Mouse (Mus musculus) heart, postnatal 25 days (tissue): Measurements from ENCODE around the gene Hapln4. TPM values are rescaled to one million over a fixed set of nuclear protein-coding genes. Genes with fewer than 3 reads are reported as not detected.

Experiments used
- DNase-seq: peaks from one replicate; pipeline ENCODE4 v3.0.0; 2022; ENCODE audit warnings: low spot score
- intact Hi-C: fragments of 180-260 bp; cut with DNase I; formaldehyde crosslinking; loops from one replicate; pipeline ENCODE4 v1.15.1; 2025
- microRNA-seq: library from miRNA; unstranded; fragments of <30 nt; microRNA quantifications from one replicate; pipeline ENCODE4 v1.2.0, GENCODE M21; 2022
- total RNA-seq, 2 experiments: library from RNA; stranded (reverse); gene quantifications; 2 replicates each; pipeline ENCODE4 v1.2.3; 2021

Gene Hapln4
- total RNA-seq, 2 experiments from 2014 or later = not detected

DNA sequence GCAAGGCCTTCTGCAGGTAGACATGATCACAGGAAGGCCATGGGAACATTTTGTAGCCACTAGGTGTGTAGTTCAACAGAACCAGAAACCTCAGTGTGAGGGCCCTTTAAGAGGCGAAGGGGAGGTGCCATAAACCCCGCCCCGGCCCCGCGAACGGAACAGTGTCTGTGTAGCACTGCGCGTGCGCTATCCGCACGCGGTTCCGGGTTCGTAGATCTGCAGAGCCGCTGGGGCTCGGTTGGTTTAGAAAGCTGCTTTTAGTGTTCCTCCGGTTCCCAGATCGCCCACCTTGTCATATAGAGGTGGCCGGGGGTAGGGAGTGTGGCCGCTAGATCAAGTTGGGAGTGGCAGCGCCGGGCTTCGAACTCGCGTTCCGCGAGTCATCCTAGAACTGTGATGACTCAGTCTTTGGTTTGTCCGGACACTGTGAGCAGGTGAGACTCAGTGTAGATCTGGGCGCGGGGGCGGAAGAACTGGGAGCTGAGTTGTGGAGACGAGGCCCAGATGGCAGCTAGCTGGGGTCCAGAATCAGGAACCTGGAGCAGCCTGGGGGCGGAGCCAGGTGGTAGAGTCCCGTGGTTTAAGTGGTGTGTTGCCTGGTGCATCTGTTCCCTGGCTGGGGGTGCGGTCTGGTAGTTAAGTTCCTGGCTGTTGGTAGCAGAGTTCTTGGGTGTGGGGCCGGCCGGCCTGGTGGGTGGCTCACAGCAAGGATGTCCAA, 48.1 kb downstream of the Hapln4 start, which contains the start of gene Nr2c2ap:
TSS of gene Nr2c2ap (plus strand) at position 168 of the 718 bp plus-strand sequence.
- DNase-seq = peak; percentile 57
- intact Hi-C loops = loop anchor here (5.0 kb wide), 2 partner anchors 89 to 229 kb away; partner anchors contain the start of genes Mau2, Ndufa13, Sugp1 and Tssk6

- no peak for DNase-seq
- intact Hi-C loops = loop anchor here (5.0 kb wide), 2 partner anchors 92 to 232 kb away; partner anchors contain the start of genes Mau2, Ndufa13, Sugp1 and Tssk6
Observed at GRCm38 (mm10) chr8:70134086-70134485, 50.8 kb downstream of the Hapln4 start.

- intact Hi-C loops = loop anchor here (5.0 kb wide), 2 partner anchors 93 to 233 kb away; partner anchors contain the start of genes Mau2, Ndufa13, Sugp1 and Tssk6
- DNase-seq = no peak
Observed at GRCm38 (mm10) chr8:70134931-70135330, 51.7 kb downstream of the Hapln4 start.

DNA sequence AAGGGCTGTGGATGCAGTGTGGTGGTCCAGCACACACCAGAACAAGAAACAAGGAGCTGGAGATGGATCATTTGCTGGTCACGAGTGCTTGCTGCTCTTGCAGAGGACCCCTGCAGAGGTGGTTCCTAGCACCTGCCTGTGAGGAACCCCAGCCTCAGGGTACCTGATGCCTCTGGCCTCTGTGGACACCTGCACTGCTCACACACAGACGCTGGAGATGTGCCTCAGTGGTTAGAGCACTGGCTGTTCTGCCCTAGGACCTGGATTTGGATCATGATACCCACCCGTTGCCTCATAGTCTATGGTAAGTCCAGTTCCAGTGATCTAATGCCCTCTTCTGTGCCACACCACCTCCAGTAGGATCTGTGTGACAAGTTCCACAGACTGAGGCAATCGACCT, 53.3 kb downstream of the Hapln4 start:
- no peak for DNase-seq
- intact Hi-C loops = no loop called here

- intact Hi-C loops = no loop called here
- no peak for DNase-seq
Observed at GRCm38 (mm10) chr8:70137890-70138289, 54.6 kb downstream of the Hapln4 start.

DNA sequence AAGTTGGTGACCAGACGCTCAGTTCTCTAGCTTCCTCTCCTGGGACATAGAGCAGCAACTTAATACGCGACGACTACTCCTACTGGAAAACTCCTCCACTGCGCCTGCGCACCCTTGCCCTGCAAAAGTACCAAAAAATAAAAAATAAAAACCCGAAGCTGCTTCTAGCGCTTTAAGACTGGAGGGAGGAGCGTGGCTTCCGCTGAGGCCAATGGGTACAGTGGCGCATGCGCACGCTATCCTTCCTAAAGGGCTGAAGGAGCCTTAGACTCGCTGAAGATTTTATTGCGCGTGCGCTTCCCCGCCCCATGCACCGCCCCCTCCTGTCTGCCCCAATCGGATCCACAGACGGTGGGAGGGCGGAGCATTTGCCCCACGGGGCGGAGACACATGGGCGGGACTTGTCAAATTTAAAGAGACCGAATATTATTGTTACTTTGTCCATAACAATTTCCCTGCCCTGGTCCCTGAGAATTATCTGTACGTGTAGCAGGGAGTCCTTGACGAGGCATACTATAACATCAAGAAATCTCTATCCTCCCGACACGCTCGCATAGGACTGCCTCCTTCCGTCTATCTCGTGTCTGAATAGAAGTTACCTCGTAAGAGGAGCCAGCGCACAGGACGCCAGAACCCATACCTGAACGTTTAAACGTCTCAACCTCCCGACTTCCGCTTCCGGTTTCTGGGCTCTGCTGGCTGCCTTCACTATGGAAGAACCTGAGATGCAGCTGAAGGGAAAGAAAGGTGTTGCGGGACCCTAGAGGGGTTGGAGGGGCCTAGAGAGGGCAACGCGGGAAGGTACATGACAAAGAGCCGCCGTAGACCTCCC, 56.0 kb downstream of the Hapln4 start, which contains the start of the genes Rfxank, Borcs8 and Mef2b:
TSS of gene Rfxank (minus strand) at position 129 of the 832 bp plus-strand sequence.
TSS of gene Borcs8 (plus strand) at position 474 of the 832 bp plus-strand sequence.
TSS of gene Mef2b (plus strand) at position 686 of the 832 bp plus-strand sequence.
- peak; percentile 98 for DNase-seq
- intact Hi-C loops = no loop called here

DNA sequence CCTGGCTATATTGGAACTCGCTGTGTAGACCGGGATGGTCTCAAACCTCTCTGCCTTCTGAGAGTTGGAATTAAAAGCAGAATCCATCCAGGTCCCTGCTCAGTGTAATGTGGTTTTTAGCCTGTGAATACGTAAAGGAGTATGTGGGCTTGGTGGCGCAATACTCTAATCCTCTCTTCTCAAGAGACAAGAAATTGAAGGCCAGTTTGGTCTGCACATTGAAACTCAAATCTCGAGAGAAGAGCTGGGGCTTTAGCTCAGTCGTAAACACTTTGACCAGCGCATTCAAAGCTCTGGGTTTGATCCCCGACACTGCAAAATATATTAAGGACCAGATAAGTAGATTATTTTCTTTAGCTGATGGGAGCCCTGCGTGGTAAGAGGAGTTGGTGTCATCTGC, 56.7 kb downstream of the Hapln4 start:
- DNase-seq = no peak
- intact Hi-C loops = no loop called here

Small RNA genes within 50 kb of the gene (microRNA-seq; reads per million reads assigned to microRNA genes)
- gene Mir7066 = not detected

Other genes starting within 250 kb of the Hapln4 start
- 1 to 10 TPM; 2.8 to 2.9 TPM for gene Cilp2, start 195.8 kb upstream of the Hapln4 start, total RNA-seq
- gene Tssk6, start 181.3 kb upstream of the Hapln4 start, total RNA-seq = under 1 TPM in 1 of 2 experiments, not detected in 1; 0.20 TPM
- 100 to 1,000 TPM; 446 to 456 TPM for gene Ndufa13, start 180.9 kb upstream of the Hapln4 start, total RNA-seq
- 10 to 100 TPM in 1 of 2 experiments, 1 to 10 TPM in 1; 9.6 to 14.8 TPM for gene Yjefn3, start 180.7 kb upstream of the Hapln4 start, total RNA-seq
- gene Gatad2a, start 87.1 kb upstream of the Hapln4 start, total RNA-seq = 10 to 100 TPM; 34.3 to 35.6 TPM
- gene Mau2, start 40.7 kb upstream of the Hapln4 start, total RNA-seq = 10 to 100 TPM; 34.7 to 35.5 TPM
- gene Sugp1, start 40.6 kb upstream of the Hapln4 start, total RNA-seq = 10 to 100 TPM; 17.2 to 18.4 TPM
- gene Tm6sf2, start 10.5 kb upstream of the Hapln4 start, total RNA-seq = 1 to 10 TPM; 1.1 to 1.3 TPM
- under 1 TPM in 1 of 2 experiments, not detected in 1; 0.03 TPM for gene Ncan, start 37.4 kb downstream of the Hapln4 start, total RNA-seq
- 1 to 10 TPM; 5.4 to 7.6 TPM for gene Nr2c2ap, start 47.9 kb downstream of the Hapln4 start, total RNA-seq
- gene Rfxank, start 55.7 kb downstream of the Hapln4 start, total RNA-seq = 10 to 100 TPM; 20.9 to 21.5 TPM
- 10 to 100 TPM; 21.2 to 25.5 TPM for gene Borcs8, start 56.0 kb downstream of the Hapln4 start, total RNA-seq
- under 1 TPM in 1 of 2 experiments, not detected in 1; 0.31 TPM for gene Mef2b, start 56.3 kb downstream of the Hapln4 start, total RNA-seq
- 10 to 100 TPM; 93.0 to 98.1 TPM for gene Tmem161a, start 88.9 kb downstream of the Hapln4 start, total RNA-seq
- 10 to 100 TPM; 48.1 to 48.4 TPM for gene Slc25a42, start 128.8 kb downstream of the Hapln4 start, total RNA-seq
- gene Sugp2, start 150.8 kb downstream of the Hapln4 start, total RNA-seq = 10 to 100 TPM; 38.9 to 41.5 TPM
- 1 to 10 TPM; 7.6 to 8.0 TPM for gene Armc6, start 151.0 kb downstream of the Hapln4 start, total RNA-seq
- gene Homer3, start 199.4 kb downstream of the Hapln4 start, total RNA-seq = 10 to 100 TPM; 12.0 to 12.3 TPM
- 10 to 100 TPM; 24.7 to 33.8 TPM for gene Ddx49, start 219.0 kb downstream of the Hapln4 start, total RNA-seq
- gene Cope, start 219.1 kb downstream of the Hapln4 start, total RNA-seq = 100 to 1,000 TPM; 145 to 159 TPM
- under 1 TPM; 0.31 to 0.39 TPM for gene Cers1, start 232.3 kb downstream of the Hapln4 start, total RNA-seq
- under 1 TPM in 1 of 2 experiments, not detected in 1; 0.21 TPM for gene Gdf1, start 246.4 kb downstream of the Hapln4 start, total RNA-seq